Mouse (Mus musculus) lung, adult 2 months (tissue): Measurements from ENCODE around the gene Pde2a. TPM values are rescaled to one million over a fixed set of nuclear protein-coding genes. Genes with fewer than 3 reads are reported as not detected.

Experiments used
- DNase-seq: peaks from one replicate; pipeline ENCODE4 v3.0.0; 2022
- H3K4me1 ChIP-seq: fragments of 200-500 bp; 2 replicates; pipeline ENCODE4 v1.6.1; 2011; ENCODE audit warnings: low read length; ENCODE audit not compliant: control insufficient read depth, insufficient read depth
- H3K4me3 ChIP-seq: fragments of 200-500 bp; replicated peaks from 2 replicates; pipeline ENCODE3; 2011; ENCODE audit warnings: low read depth, mild to moderate bottlenecking, control low read depth, low read length; ENCODE audit errors: extremely low read depth
- CTCF ChIP-seq: fragments of 200-500 bp; IDR thresholded peaks from 2 replicates; pipeline ENCODE4 v1.5.1; 2011; ENCODE audit warnings: mild to moderate bottlenecking, low read length, control low read depth; ENCODE audit not compliant: insufficient read depth
- POLR2A ChIP-seq: fragments of 200-500 bp; IDR thresholded peaks from 2 replicates; pipeline ENCODE4 v1.6.1; 2011; ENCODE audit warnings: low read depth, mild to moderate bottlenecking, control low read depth, low read length, borderline replicate concordance; ENCODE audit errors: extremely low read depth
- WGBS: fragments of 180-500 bp; shearing (Covaris S2); methylation state at CpG from one replicate; pipeline ENCODE4 v1.1.7; 2018; 5-methylcytosine and 5-hydroxymethylcytosine counted together
- polyA plus RNA-seq: library from polyadenylated mRNA; depleted of rRNA; stranded (reverse); fragments of >200 nt; gene quantifications from 2 replicates; pipeline ENCODE4 v1.2.3, GENCODE M21; 2012

Gene Pde2a
- polyA plus RNA-seq, 1 experiment: 9.3 TPM

DNA sequence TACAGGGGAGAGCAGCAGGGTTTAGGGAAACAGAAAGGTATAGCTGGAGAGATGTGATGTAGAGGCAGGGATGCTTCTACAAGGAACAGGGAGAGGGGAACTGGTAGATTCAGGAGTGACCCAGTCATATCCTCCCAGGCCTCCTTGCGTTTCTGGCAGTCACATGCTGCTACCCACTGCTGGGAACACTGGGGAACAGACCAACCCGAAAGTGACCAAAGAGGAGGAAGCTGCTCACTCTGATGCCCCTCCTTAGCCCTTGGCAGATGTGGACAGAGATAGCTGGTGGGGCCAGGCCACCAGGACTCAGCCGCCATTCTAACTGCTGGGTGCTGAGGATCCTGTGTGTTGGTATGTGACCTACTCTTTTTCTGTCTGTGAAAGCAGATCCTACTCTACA lies 37.7 kb upstream of the Pde2a start:
- DNase-seq: no peak
- no peak for TF ChIP-seq CTCF
- no peak for TF ChIP-seq POLR2A
- 43% methylated on average over 3 of the region's 3 CpGs for WGBS
- Histone ChIP-seq H3K4me3 (no peak overlapping the region), H3K4me1 (peaks cover 25% of the 10 kb centered on the region)

GRCm38 (mm10) chr7:101384931-101385330 lies 36.6 kb upstream of the Pde2a start:
- TF ChIP-seq CTCF (no peak), POLR2A (no peak)
- H3K4me1 ChIP-seq: peaks cover 19% of the 10 kb centered on the region
- 32% methylated on average over 10 of the region's 10 CpGs for WGBS
- DNase-seq: no peak
- H3K4me3 ChIP-seq: peak overlapping the region; percentile 2

GRCm38 (mm10) chr7:101385331-101385733 lies 36.2 kb upstream of the Pde2a start:
- whole genome bisulfite sequencing: 32% methylated on average over 6 of the region's 6 CpGs
- Histone ChIP-seq H3K4me1 (peaks cover 19% of the 10 kb centered on the region), H3K4me3 (peak overlapping the region; percentile 22)
- no peak for DNase-seq
- TF ChIP-seq CTCF (no peak), POLR2A (no peak)

GRCm38 (mm10) chr7:101385866-101386452 lies 35.5 kb upstream of the Pde2a start:
- Histone ChIP-seq H3K4me3 (peak overlapping the region; percentile 6), H3K4me1 (peaks cover 19% of the 10 kb centered on the region)
- TF ChIP-seq POLR2A (no peak), CTCF (no peak)
- WGBS: 55% methylated on average over 10 of the region's 10 CpGs
- DNase-seq: no peak

DNA sequence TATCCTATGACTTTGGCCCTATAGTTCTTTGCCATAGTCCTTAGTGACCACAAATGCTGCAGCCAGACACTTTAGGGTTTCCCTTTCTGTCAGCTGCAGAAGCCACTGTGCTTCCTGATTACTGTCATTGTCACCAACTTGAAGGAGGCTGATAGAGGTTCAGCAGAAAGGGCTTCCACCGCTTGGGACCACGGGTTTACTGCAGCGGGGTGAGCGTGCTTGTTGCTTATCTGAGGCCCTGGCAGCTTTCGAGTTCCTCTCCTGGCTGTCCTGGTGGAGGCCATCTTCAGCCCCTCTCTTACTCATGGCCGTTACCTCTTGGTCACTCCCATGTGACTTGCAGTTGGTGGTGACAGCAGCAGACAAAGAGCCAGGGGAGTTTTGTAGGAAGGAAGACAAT lies 32.2 kb upstream of the Pde2a start:
- no peak for DNase-seq
- Histone ChIP-seq H3K4me3 (no peak overlapping the region), H3K4me1 (peaks cover 28% of the 10 kb centered on the region)
- 75% methylated on average over 6 of the region's 6 CpGs for WGBS
- no peak for TF ChIP-seq POLR2A
- no peak for TF ChIP-seq CTCF

GRCm38 (mm10) chr7:101391909-101392479 lies 29.5 kb upstream of the Pde2a start:
- peaks cover 15% of the 10 kb centered on the region for H3K4me1 ChIP-seq
- no peak overlapping the region for H3K4me3 ChIP-seq
- DNase-seq: no peak
- 70% methylated on average over 4 of the region's 4 CpGs for WGBS
- TF ChIP-seq POLR2A (no peak), CTCF (no peak)

- Histone ChIP-seq H3K4me1 (peaks cover 15% of the 10 kb centered on the region), H3K4me3 (no peak overlapping the region)
- DNase-seq: no peak
- no peak for TF ChIP-seq CTCF
- TF ChIP-seq POLR2A: no peak
- 50% methylated on average over 4 of the region's 4 CpGs for WGBS
These were observed 28.5 kb upstream of the Pde2a start for GRCm38 (mm10) chr7:101393015-101393414.

DNA sequence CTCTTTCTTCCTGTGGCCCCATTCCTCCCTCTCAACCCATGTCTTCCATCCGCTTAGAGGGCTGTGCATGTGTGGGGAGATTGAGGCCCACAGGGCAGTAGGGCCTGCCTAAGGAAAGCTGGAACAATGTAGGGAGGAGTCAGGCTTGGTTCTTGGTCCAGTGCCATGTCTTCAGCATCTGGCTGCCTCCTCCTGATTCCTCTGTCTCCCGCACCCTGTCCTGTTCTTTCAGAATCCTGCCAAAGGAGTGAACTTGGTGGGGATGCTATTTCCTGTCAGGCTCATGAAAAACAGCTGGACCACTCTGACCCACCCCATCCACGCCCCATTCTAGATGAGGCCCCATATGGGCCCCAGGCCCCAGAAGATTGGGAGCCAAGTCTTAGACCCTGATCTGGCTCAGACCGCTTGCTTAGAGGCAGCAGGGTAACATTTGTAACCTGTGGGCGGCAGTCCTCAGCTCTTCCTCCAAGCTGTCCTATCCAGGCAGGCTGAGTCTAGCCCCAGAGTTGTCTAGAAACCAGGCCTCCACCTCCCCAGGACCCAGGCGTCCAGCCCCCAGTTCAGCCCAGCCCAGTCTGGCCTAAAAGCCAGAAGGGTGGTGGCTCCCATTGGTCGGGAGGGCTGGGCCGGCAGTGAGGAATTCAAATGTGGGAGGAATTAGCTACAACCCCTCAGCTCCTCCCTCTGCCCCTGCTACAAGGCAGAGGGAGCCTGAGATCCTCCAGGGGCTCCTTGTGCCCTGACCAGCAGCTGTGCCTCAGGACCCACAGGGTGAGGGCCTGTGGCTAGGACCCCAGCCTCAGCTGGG lies 27.6 kb upstream of the Pde2a start:
- WGBS: 37% methylated on average over 8 of the region's 8 CpGs
- TF ChIP-seq CTCF (no peak), POLR2A (peak; percentile 51; the same call in 1 of the 2 replicates)
- DNase-seq: peak; percentile 35
- Histone ChIP-seq H3K4me1 (peaks cover 15% of the 10 kb centered on the region), H3K4me3 (no peak overlapping the region)

DNA sequence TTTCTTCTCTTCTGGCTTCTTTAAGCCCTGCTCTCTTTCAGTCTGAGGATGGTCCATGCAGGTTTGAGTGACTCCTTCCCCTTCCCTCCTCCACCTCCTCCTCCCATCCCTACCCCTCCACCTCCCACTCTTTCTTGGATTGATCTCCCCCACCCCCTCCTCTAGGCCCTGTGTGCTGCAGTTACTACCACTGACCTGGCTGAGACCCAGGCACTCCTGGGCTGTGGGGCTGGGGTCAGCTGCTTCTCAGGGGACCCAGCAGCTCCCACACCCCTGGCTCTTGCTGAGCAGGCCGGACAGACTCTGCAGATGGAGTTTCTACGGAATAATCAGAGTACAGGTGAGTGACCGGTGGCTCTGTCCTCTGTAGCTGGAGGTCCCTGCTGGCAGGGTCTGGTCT lies 26.9 kb upstream of the Pde2a start:
- TF ChIP-seq POLR2A (no peak), CTCF (no peak)
- Histone ChIP-seq H3K4me3 (no peak overlapping the region), H3K4me1 (peaks cover 15% of the 10 kb centered on the region)
- no peak for DNase-seq
- WGBS: 81% methylated on average over 3 of the region's 3 CpGs

DNA sequence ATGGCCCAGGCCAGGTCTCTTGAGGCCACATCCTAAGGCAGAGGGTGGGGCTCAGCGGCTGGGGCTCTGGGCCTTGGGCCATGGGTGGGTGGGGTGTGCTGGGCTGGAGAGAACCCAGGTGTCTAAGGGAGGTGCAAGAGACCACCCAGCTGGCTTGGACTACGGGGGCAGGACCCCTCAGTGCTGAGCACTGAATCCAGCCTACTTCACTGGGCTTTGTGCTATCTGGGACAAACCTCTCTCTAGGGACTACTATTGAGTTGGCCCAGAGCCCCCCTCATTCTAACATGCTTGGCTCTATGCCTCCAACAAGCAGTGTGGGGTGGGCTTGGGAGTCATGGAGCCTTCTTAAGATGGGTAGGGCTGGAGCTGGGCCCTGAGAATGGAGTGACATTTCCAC lies 26.0 kb upstream of the Pde2a start:
- H3K4me3 ChIP-seq: no peak overlapping the region

GRCm38 (mm10) chr7:101397175-101397574 lies 24.3 kb upstream of the Pde2a start:
- TF ChIP-seq CTCF (no peak), POLR2A (no peak)
- no peak overlapping the region for H3K4me3 ChIP-seq
- WGBS: 79% methylated on average over 4 of the region's 4 CpGs
- no peak for DNase-seq
- H3K4me1 ChIP-seq: peaks cover 12% of the 10 kb centered on the region

More for the DNA sequence above, 26.0 kb upstream of the Pde2a start:
- TF ChIP-seq CTCF: no peak
- no peak for TF ChIP-seq POLR2A
- peaks cover 15% of the 10 kb centered on the region for H3K4me1 ChIP-seq
- no peak for DNase-seq
- 65% methylated on average over 2 of the region's 2 CpGs for WGBS
